Mouse (Mus musculus): ENCODE data around the gene Ankub1.

Ankub1 gene

DNA sequence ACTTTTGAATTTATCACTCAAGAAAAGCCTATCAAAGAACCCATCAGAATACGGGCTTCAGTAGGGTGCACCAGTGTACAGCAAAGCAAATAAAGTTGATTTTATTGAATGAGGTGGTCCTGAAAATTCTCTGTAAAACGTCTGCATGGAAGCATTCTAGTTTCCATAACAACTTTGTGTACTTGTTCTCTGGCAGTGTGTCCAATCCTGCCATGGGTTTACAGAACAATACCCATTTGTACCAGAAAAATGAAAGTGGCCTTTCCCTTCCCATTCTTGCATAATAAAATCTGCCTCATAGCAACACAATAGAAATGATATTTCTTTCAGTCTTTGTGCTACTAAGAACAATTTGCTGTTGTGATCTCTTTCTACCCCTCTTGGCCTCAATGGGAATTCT is at the start of gene Ankub1:
Ankub1 (minus strand) TSS at position 81 of the 400 bp plus-strand sequence.
- DNase-seq (ENCODE audit: extremely low read depth, insufficient read length, low spot score) = no peak

DNA sequence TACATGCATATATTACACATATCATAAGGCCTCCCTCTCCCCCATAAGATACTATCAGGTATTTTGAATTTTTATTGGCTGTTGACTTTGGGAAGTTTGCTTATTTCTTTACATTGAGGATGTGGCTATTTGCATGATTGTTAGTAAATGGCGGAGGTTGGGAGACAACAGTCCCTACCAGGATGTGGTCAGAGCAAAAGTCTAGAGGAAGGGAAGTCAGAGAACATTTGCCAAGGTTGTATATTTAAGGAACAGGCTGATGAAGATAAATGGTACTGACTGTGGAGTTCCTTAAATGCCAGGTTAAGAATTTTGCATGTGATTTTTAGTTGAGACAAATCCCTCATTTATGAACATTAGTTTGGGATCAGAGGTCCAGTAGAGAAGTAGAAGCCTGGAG is 47.2 kb upstream of the Ankub1 start:
- no peak for DNase-seq (ENCODE audit: extremely low read depth, insufficient read length, low spot score)

DNA sequence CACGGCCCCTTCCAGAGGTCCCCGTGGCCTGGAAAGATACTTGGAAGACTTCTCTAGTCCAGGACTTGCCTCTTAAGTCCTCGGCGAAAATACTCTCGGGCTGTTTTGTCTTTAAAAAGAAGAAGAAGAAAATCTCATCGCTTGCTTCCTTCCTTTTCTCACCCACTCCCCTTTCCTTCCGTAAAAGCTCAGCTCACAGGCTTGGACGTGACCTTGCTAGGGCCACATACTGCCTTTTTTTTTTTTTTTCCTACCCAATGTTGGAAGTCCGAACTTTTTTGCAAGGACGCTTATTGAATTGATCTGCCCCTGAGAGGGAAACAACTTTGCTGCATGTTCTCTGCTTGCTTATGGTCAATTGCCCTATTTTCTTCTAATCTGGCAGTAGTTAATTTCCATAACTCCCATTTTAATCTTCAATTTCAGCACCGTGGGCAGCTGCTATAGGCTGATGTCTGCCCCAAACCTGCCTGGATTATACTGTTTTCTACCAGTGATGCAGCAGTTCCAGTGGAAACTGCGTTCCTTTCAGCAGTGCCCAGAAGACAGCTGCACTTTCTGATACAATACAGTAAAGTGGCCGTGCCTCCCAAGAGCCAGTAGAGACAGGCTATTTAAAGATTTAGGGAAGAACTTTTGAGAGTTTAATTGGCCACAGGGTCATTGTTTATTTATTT is 44.0 kb upstream of the Ankub1 start:
- peak; percentile 15 for DNase-seq (ENCODE audit: extremely low read depth, insufficient read length, low spot score)

DNA sequence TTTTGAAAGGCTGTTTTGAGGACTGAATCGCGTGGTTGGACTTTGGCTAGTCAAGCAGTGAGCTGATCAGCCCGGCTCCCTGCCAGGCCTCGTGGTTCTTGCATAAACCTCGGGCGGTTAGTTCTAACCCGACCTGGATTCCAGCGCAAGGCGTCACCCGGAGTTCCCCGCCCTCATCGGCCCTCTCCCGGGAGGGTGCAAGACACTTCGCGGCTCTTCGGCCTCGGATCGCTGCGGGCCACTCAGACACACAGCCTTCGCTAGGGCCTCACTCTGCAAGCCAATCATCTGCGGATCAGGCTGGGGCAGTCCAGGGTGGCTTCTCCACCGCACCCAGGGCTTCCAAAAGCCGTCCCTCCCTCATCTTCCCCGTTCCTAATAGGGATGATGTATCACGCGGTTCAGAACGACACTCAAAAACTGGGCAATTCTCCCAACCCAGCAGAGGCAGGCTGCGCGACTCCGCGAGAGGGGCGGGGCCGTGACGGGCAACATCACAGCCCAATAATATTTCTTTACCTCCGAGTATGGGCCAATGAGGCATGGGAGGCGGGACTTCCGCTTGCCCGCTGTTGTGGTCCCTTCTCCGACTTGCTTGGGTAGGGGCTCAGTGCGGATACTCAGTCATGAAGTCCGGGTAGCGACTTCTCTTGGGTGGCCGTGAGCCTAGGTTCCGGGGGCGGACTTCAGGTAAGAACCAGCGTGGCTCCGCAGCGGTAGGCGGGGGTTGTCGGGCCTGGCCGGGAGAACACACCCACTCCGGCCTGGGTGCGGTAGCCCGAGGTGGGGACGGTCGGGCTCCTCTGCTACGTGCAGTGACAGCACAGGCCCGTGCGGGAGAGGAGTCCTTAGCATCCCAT is 43.1 kb upstream of the Ankub1 start, which contains the start of gene Rnf13:
Rnf13 (plus strand) TSS at position 552 of the 860 bp plus-strand sequence.
- peak; percentile 98 for DNase-seq (ENCODE audit: extremely low read depth, insufficient read length, low spot score)

DNA sequence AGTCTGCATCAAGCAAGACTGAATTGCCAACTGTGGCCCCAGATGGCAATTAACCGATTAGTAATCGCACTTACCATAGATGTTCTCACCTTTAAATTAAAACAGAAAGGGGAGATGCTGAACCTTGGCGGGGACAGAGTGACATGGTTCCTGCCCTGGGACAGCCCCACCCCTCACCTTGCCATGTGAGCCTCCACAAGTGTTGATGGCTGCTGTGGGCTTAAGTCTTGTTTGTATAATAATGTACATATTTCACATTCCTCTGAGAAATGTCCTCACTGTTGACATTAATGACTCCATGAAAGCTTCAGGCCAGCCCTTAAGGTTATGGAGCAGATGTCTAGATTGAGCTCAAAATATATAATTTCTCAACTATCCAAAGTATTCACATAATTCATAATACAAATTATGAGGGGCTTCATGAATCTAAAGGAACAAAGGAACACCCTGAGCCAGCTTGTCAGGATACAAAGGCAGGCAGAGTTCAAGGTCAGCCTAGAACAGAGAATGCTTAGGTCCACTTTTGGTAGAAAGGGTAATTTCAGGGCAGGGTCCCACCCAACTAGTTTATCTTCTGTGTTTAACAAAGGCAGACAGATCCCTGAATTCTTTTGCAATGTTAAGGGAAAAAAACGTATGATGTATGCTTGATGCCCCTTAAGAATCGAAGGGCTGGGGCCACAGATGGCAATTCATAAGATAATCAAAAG is 39.8 kb upstream of the Ankub1 start:
- DNase-seq (ENCODE audit: extremely low read depth, insufficient read length, low spot score) = no peak

DNA sequence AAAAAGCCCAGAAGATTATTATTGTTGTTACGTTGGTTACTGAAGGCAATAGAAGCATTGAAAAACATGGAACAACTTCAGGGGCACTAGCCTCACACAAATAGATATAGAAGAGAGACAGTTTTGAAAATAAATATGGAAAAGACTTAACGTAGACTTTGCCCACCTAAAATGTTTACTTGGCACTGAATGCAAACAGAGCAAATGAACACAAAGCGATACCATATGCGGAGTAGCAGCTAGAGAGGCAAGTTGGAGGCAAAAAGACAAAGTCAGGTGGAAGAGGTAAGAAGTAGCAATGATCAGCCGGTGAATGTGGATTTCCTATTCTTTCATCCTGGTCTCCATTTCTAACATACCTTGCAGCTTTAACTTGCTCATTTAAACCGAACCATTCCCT is 21.6 kb upstream of the Ankub1 start:
- no peak for DNase-seq (ENCODE audit: extremely low read depth, insufficient read length, low spot score)

DNA sequence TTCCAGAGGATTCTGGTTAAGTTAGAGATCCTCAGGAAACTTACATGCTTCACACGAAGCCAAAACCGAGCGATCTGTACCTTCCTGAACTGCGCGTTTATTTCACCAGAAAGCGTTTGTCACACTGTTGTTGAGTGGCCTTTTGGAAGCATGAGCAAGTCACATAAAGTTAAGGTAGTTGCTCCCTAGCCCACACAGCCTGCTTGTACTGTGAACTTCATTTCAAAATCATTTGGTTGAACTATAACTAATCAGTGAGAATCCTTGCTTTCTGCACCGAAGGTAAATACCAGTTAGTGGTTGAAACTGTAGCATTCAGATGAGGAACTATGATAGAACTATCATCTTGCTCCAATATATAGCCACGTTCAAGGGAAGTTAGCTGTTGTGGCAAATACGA is 4.2 kb upstream of the Ankub1 start:
- no peak for DNase-seq (ENCODE audit: extremely low read depth, insufficient read length, low spot score)

DNA sequence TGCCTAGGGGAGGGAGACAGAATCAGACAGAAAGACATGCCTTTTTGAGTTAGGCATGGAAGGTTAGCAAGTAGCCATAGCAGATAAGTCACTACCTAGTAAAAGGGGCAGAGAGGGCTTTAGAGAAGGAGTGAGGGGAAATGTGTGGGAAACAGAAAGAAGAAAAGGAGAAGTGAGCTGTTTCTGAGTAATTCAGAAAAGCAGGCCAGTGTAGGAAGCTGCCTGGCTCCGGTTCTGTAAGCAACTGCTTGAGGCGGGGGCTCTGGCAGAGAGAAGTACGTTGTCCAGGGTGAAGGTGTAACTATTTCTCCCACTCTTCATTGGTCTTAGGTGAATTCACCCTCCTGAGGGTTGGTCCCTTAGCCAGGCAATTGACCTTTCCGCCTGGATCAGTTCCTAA is 3.6 kb upstream of the Ankub1 start:
- DNase-seq (ENCODE audit: extremely low read depth, insufficient read length, low spot score) = no peak

DNA sequence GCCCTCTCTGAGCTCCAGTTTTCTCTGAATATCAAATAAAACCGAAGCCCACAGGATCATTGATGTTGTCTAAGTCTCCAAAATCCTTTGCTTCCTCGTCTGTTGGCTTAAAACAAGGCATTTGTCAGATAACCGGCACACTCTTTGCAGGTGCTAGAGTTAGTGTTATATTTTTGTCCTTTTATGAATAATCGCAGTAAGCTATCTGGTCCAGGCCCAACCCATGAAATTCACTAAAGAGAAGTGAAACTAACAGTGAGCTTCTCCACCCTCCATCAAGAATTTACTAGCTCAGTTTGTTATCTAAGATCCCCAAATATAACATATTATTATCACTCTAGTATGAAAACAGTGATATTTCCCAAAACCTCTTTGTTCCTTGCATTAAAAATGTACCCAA is 827 bp downstream of the Ankub1 start:
- no peak for DNase-seq (ENCODE audit: extremely low read depth, insufficient read length, low spot score)

DNA sequence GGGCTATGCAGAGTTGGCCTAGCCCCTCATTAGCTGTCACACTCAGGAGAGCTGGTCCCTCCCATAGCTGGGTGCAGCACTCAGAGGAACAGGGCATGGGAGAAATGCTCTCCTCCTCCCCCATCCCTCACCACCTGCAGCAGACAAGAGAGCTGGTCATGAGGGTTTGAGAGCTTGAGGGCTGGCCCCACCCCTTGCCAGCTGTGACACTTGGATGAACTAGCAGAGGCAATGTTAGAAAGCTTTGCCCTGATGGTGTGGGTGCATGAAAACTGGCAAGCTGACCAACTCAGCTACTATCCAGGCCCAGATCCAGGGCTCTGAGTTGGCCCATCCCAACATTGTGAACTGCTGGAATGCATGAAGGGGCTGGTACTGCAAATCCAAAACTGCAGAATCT is 14.8 kb downstream of the Ankub1 start:
- no peak for DNase-seq (ENCODE audit: extremely low read depth, insufficient read length, low spot score)

DNA sequence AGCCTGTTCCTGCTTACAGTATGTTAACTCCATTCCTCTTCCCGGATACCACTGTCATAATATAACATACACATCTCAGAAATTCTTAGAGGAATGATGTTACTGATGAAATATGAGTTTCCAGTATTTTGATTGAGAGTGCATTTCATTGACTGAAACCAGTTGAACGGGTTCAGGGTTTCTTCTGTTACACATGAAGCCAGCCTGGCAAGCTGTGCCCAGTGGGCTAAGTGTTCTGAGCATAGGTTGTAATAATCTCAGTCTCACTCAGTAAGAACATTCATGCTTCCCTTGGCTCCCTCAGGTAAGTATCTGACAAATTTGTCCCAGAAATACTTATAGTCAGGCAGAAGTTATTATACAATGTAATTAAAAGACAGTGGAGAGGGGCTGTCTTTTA is 18.5 kb downstream of the Ankub1 start:
- no peak for DNase-seq (ENCODE audit: extremely low read depth, insufficient read length, low spot score)

DNA sequence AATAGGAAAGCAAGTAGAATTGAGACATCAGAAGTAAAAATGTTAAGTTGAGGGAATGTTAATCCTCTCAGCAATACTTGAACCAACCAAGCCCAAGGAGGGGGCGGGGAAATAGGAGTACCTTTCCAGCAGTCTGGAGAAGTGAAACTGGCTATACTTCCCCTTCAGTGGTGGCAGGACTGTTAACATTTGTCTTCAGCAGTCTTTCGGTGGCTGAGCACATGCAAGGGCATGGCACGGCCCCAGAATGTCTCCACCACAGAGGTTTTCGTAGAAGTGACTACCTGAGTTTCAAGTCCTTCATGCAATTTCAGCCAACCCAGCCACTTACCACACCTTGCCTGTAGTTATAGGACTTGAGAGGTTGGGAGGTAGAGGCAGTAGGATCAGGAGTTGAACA is 19.0 kb downstream of the Ankub1 start:
- DNase-seq (ENCODE audit: extremely low read depth, insufficient read length, low spot score) = no peak

DNA sequence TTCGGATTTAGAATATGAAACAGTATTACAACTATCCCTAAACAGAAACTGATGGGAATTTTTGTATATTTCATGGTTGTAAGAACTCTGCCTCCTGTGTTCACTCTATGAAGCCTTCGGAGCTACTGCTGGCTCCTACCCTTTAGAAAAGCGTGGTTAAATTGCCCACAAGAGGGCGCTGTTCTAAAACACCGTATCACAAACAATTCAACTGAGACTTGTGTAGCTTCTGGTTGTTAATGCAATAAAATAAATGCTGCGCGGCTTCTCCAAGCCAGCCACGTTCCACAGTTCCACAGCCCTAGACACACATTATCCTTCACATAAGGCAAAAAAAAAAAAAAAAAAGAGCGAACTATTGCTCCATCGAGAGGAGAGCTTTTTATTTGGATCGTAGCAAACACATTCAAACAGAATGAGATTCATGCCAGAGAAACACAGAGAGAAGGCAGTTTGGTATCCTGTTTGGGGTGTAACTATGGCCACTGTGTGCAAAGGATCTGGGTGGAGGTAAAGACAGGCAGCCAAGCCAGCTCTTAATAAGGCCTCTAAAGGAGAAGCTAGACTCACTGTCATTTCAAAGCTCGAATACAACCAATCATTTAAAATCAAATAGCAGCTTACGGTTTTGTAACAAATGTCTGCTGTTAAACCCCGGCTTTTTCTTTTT is 25.4 kb downstream of the Ankub1 start:
- DNase-seq (ENCODE audit: extremely low read depth, insufficient read length, low spot score) = peak; percentile 31

DNA sequence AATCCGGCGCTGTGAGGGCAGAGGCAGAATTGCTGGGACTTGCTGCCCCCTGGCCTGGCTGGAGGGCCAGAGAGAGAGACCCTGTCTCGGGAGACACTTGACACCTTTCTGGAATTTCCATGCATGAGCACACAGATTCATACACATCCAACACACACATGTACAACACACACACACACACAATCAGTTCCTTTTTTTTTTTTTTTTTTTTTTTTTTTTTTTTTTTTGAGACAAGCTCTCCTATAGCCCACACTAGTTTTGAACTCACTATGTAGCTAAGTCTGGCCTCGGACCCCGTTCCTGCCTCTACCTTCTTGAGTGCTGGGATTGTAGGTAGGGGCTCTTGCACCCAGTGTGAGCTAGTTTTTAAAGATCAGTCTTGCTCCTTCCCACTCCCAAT is 26.7 kb downstream of the Ankub1 start:
- no peak for DNase-seq (ENCODE audit: extremely low read depth, insufficient read length, low spot score)

DNA sequence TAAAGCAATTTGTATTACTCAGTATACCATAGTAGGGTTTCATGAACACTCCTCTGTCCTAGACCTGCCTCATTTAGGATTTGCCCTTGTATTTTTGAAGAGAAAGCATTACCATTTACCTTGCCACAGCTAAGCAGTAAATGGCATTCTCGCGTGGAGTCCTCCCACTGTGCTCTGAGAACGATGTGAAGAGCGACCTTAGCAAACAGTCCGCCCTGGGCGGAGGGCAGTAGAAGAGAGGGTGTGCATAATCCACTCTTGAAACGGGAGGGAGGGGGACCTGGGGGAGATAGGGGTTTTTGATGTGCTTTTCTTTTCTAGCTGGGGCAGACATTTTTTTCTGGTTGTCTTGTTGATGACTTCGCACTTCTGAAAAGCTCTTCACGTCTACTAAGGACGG is 27.9 kb downstream of the Ankub1 start:
- DNase-seq (ENCODE audit: extremely low read depth, insufficient read length, low spot score) = no peak

DNA sequence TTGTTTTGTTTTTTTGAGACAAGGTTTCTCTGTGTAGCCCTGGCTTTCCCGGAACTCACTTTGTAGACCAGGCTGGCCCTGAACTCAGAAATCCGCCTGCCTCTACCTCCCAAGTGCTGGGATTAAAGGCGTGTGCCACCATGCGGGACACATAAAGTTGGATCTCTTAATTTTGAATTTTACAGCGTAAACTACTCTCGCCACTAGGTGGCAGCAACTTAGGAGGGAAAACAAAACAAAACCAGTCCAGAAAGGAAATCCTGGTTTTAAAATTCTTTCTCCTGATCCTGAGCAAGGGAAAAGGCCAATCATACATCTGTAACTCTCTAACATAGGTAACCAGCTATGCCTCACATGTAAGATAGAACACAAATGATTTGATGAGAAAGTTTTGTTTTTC is 28.9 kb downstream of the Ankub1 start:
- peak; percentile 44 for DNase-seq (ENCODE audit: extremely low read depth, insufficient read length, low spot score)

DNA sequence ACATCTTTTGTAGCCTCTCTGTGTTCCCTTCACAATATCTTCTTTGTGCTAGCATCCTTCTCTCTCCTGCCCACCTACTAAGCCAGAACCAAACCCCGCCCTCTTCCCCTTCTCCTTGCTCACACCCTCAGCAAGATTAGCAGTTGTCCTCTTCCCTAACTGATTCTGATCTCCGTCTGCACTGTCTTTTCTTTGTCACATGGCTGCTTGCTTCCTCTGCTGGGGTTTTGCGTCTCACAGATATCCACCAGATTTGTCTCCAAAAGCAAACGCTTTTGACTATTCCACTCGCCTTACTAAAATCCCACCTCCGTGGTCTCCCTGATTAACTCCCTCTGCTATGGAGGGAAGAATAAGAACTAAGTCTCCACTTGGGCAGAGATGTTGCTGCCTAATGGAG is 34.0 kb downstream of the Ankub1 start:
- DNase-seq (ENCODE audit: extremely low read depth, insufficient read length, low spot score) = no peak

DNA sequence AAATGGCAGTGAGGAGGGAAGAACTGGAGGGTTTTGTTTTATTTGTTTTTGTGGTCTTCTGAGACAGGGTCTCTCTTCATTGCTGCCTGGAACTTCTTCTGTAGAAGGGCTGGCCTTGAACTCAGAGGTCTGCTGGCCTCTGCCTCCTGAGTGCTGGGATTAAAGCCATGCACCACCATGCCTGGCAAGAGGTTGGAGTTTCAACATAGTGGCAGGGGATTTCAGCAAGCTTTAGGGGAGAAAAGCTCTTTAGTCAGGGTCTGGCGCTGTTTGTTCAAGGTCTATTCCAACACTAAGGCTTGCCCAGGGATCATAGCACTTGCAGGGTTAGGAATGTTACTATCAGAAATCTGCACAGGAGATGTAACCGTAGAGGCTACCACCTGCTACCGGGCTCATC is 39.0 kb downstream of the Ankub1 start:
- DNase-seq (ENCODE audit: extremely low read depth, insufficient read length, low spot score) = no peak

DNA sequence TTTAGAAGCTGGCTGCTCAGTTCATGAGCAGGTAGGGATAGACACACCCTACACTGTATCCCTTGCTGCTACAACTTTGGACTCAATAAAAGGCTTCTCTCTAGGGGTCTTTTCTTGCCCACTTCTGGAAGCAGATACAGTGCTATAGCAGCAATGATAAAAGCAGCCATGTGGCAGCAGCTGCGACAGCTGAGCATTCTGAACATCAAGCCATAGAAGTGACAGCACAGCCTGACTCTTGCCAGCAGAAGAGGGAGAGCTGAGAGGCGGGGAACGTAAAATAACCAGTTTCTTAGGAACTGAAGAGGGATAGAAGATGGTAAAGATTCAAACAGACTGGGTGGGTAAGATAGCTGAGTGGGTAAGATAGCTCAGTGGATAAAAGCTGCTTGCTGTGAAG is 40.1 kb downstream of the Ankub1 start:
- DNase-seq (ENCODE audit: extremely low read depth, insufficient read length, low spot score) = no peak

DNA sequence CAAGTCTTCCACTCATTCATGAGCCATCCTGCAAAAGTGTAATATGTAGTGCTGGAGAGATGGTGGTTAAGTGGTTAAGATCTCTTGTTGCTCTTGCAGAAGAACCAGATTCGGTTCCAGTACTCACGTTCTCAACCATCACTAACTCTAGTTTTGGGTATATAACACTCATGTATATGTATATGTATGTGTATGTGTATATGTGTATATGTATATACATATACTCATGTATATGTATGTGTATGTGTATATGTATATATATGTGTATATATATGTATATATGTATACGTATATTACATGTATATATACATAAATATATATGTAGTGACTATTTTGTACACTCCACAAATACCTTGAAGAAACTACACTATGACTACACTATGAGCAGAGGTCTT is 40.7 kb downstream of the Ankub1 start:
- DNase-seq (ENCODE audit: extremely low read depth, insufficient read length, low spot score) = no peak

DNA sequence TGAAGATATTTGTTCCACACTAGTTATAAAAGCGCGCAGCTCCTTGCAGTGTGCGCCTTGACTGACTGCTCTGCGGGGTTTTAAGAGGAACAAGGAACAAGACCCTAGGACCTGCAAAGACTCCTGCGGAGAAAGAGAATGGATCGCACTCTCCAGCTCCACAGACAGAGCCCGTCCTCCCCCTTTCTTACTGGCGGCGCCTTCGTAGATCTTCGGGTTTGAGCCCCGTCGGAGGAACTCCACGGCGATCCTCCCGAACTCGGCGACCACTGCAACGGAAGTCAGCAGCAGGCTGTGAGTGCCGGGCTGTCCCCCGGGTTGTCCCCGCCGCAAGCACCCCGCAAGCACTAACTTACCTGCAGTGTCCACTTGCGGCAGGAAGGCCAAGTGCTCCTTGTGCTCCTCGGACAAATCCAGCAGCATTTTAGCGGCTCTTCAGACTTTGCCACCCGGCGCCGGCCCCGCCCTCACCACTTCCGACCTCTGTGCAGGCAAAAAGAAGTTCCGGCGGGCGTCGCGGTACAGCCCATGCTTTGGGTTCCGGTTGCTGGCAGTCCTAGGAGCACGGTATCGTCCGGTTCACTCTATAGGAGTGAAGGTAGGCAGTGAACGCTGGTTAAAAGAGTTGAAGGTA is 41.3 kb downstream of the Ankub1 start, which contains the start of gene Commd2:
Commd2 (minus strand) TSS at position 485 of the 634 bp plus-strand sequence.
- DNase-seq (ENCODE audit: extremely low read depth, insufficient read length, low spot score) = peak; percentile 88
